Mouse (Mus musculus): ENCODE measurements around the gene Ehd1. TPM values are rescaled to one million over a fixed set of nuclear protein-coding genes. Genes with fewer than 3 reads are reported as not detected.

Ehd1 gene
- polyA plus RNA-seq, 1 experiment from 2014 or later = 81.6 TPM

GRCm38 (mm10) chr19:6273592-6273991 lies 2.9 kb upstream of the Ehd1 start:
- peaks cover 41% of the 10 kb centered on the region for H3K4me1 ChIP-seq

GRCm38 (mm10) chr19:6273998-6274608 lies 2.4 kb upstream of the Ehd1 start:
- WGBS = 94% methylated on average over 13 of the region's 13 CpGs
- H3K4me1 ChIP-seq = peaks cover 46% of the 10 kb centered on the region
- no peak overlapping the region for H3K27ac ChIP-seq (replicated peaks)
- no peak overlapping the region for H3K4me3 ChIP-seq
- no peaks in the 10 kb centered on the region for H3K9me3 ChIP-seq (replicated peaks)
- H3K36me3 ChIP-seq = peaks cover 2% of the 10 kb centered on the region
- peaks cover 4% of the 10 kb centered on the region; the same call in 1 of the 2 replicates for H3K27me3 ChIP-seq (ENCODE audit: low read depth, poor library complexity, severe bottlenecking)
- DNase-seq (ENCODE audit: low spot score) = no peak

More at GRCm38 (mm10) chr19:6273592-6273991, 2.9 kb upstream of the Ehd1 start:
- Histone ChIP-seq H3K9me3 (replicated peaks) (no peaks in the 10 kb centered on the region), H3K36me3 (no peaks in the 10 kb centered on the region), H3K27ac (replicated peaks) (no peak overlapping the region), H3K27me3 (ENCODE audit: low read depth, poor library complexity, severe bottlenecking) (peaks cover 4% of the 10 kb centered on the region; the same call in 1 of the 2 replicates), H3K4me3 (no peak overlapping the region)
- 94% methylated on average over 4 of the region's 4 CpGs for WGBS
- no peak for DNase-seq (ENCODE audit: low spot score)

GRCm38 (mm10) chr19:6275740-6276389 lies 660 bp upstream of the Ehd1 start:
- H3K9me3 ChIP-seq (replicated peaks) = no peaks in the 10 kb centered on the region
- H3K4me1 ChIP-seq = peaks cover 54% of the 10 kb centered on the region
- H3K4me3 ChIP-seq = peak overlapping the region; percentile 91
- 8% methylated on average over 15 of the region's 15 CpGs for WGBS
- peaks cover 4% of the 10 kb centered on the region; the same call in 1 of the 2 replicates for H3K27me3 ChIP-seq (ENCODE audit: low read depth, poor library complexity, severe bottlenecking)
- H3K36me3 ChIP-seq = peaks cover 20% of the 10 kb centered on the region
- H3K27ac ChIP-seq (replicated peaks) = peak overlapping the region; percentile 91
- no peak for DNase-seq (ENCODE audit: low spot score)

- Histone ChIP-seq H3K27ac (replicated peaks) (peak overlapping the region; percentile 91), H3K4me3 (peak overlapping the region; percentile 91), H3K36me3 (peaks cover 40% of the 10 kb centered on the region), H3K4me1 (peaks cover 48% of the 10 kb centered on the region), H3K9me3 (replicated peaks) (no peaks in the 10 kb centered on the region), H3K27me3 (ENCODE audit: low read depth, poor library complexity, severe bottlenecking) (no peaks in the 10 kb centered on the region)
- DNase-seq (ENCODE audit: low spot score) = peak; percentile 45
- 10% methylated on average over 10 of the region's 10 CpGs for WGBS
Measured at GRCm38 (mm10) chr19:6277661-6278438, 1.3 kb downstream of the Ehd1 start.

GRCm38 (mm10) chr19:6278439-6279073 lies 2.0 kb downstream of the Ehd1 start:
- no peaks in the 10 kb centered on the region for H3K27me3 ChIP-seq (ENCODE audit: low read depth, poor library complexity, severe bottlenecking)
- peak overlapping the region; percentile 91 for H3K27ac ChIP-seq (replicated peaks)
- no peak for DNase-seq (ENCODE audit: low spot score)
- peaks cover 47% of the 10 kb centered on the region for H3K36me3 ChIP-seq
- H3K4me3 ChIP-seq = peak overlapping the region; percentile 91
- H3K4me1 ChIP-seq = peaks cover 48% of the 10 kb centered on the region
- H3K9me3 ChIP-seq (replicated peaks) = no peaks in the 10 kb centered on the region
- 49% methylated on average over 6 of the region's 6 CpGs for WGBS

- H3K36me3 ChIP-seq = peaks cover 57% of the 10 kb centered on the region
- H3K4me1 ChIP-seq = peaks cover 48% of the 10 kb centered on the region
- H3K9me3 ChIP-seq (replicated peaks) = no peaks in the 10 kb centered on the region
- peak overlapping the region; percentile 91 for H3K4me3 ChIP-seq
- 86% methylated on average over 6 of the region's 6 CpGs for WGBS
- DNase-seq (ENCODE audit: low spot score) = no peak
- no peaks in the 10 kb centered on the region for H3K27me3 ChIP-seq (ENCODE audit: low read depth, poor library complexity, severe bottlenecking)
- peak overlapping the region; percentile 46 for H3K27ac ChIP-seq (replicated peaks)
Measured at GRCm38 (mm10) chr19:6279481-6280144, 3.1 kb downstream of the Ehd1 start.

- DNase-seq (ENCODE audit: low spot score) = no peak
- Histone ChIP-seq H3K27me3 (ENCODE audit: low read depth, poor library complexity, severe bottlenecking) (no peaks in the 10 kb centered on the region), H3K27ac (replicated peaks) (no peak overlapping the region), H3K4me1 (peaks cover 40% of the 10 kb centered on the region), H3K4me3 (0 out of 2 replicates have a peak overlapping the region, but pooled peaks have one; percentile 5), H3K36me3 (peaks cover 67% of the 10 kb centered on the region), H3K9me3 (replicated peaks) (no peaks in the 10 kb centered on the region)
- WGBS = 91% methylated on average over 7 of the region's 7 CpGs
Measured at GRCm38 (mm10) chr19:6280554-6280953, 4.0 kb downstream of the Ehd1 start.

GRCm38 (mm10) chr19:6281122-6282020 lies 4.8 kb downstream of the Ehd1 start:
- Histone ChIP-seq H3K4me3 (no peak overlapping the region), H3K27ac (replicated peaks) (no peak overlapping the region), H3K4me1 (peaks cover 32% of the 10 kb centered on the region), H3K27me3 (ENCODE audit: low read depth, poor library complexity, severe bottlenecking) (no peaks in the 10 kb centered on the region), H3K9me3 (replicated peaks) (no peaks in the 10 kb centered on the region), H3K36me3 (peaks cover 75% of the 10 kb centered on the region)
- no peak for DNase-seq (ENCODE audit: low spot score)
- 90% methylated on average over 14 of the region's 14 CpGs for WGBS

GRCm38 (mm10) chr19:6283001-6283400 lies 6.5 kb downstream of the Ehd1 start:
- no peak for DNase-seq (ENCODE audit: low spot score)
- peaks cover 89% of the 10 kb centered on the region for H3K36me3 ChIP-seq
- H3K27me3 ChIP-seq (ENCODE audit: low read depth, poor library complexity, severe bottlenecking) = no peaks in the 10 kb centered on the region
- H3K4me3 ChIP-seq = no peak overlapping the region
- no peaks in the 10 kb centered on the region for H3K9me3 ChIP-seq (replicated peaks)
- no peak overlapping the region for H3K27ac ChIP-seq (replicated peaks)
- peaks cover 29% of the 10 kb centered on the region for H3K4me1 ChIP-seq
- WGBS = 88% methylated on average over 5 of the region's 5 CpGs

GRCm38 (mm10) chr19:6284502-6284901 lies 8.0 kb downstream of the Ehd1 start:
- Histone ChIP-seq H3K4me1 (peaks cover 17% of the 10 kb centered on the region), H3K9me3 (replicated peaks) (no peaks in the 10 kb centered on the region), H3K4me3 (no peak overlapping the region), H3K36me3 (peaks cover 95% of the 10 kb centered on the region), H3K27ac (replicated peaks) (0 out of 2 replicates have a peak overlapping the region, but pooled peaks have one; percentile 13), H3K27me3 (ENCODE audit: low read depth, poor library complexity, severe bottlenecking) (no peaks in the 10 kb centered on the region)
- WGBS = 87% methylated on average over 12 of the region's 12 CpGs
- no peak for DNase-seq (ENCODE audit: low spot score)

- H3K27me3 ChIP-seq (ENCODE audit: low read depth, poor library complexity, severe bottlenecking) = no peaks in the 10 kb centered on the region
- H3K36me3 ChIP-seq = peaks cover 95% of the 10 kb centered on the region
- WGBS = 85% methylated on average over 8 of the region's 8 CpGs
- 0 out of 2 replicates have a peak overlapping the region, but pooled peaks have one; percentile 1 for H3K27ac ChIP-seq (replicated peaks)
- no peak for DNase-seq (ENCODE audit: low spot score)
- peaks cover 10% of the 10 kb centered on the region; the same call in 1 of the 2 replicates for H3K4me1 ChIP-seq
- no peaks in the 10 kb centered on the region for H3K9me3 ChIP-seq (replicated peaks)
- H3K4me3 ChIP-seq = no peak overlapping the region
Measured at GRCm38 (mm10) chr19:6285226-6285625, 8.7 kb downstream of the Ehd1 start.
